Mouse (Mus musculus) retina, postnatal 1 day (tissue): ENCODE data around the gene Gab2.
"Not testable (repeated sequence)": the region's sequence is repeated elsewhere in the genome, so short reads cannot be mapped to it uniquely, and the experiment has no call there.

Experiments used
- DNase-seq: peaks from one replicate; pipeline ENCODE4 v3.0.0-alpha.2; 2012

Gab2 gene

DNA sequence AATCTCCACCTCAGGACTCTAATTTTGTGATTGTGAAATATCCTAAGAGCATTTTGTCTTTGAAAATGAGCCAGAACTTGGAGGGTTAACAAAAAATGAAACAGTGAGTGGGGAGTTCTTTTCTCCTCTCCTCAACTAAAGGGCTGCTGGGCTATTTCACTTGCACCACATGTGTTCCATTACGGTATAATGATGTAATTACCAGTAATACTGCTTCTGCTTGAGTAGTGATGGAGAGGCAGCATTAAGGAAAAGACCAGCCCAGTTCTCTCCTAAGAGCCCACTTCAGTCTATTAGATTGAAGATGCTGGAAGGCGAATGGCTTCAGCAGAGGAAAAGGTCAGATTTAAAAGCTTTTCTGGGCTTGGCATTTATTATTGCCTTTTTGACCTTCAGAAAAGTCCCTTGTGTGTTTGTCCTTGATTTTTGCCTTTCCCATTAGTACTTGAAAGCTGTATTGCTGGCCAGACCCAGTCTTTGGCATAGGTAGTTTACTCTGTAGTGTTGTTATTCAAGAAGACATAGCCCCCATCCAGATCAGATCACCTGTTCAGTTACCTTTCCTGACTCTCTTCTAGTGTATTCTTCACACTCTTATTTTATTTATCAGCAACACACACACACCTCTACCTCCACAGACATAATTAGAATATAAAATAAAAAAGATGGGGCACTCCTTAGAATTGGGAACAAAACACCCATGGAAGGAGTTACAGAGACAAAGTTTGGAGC lies 69.9 kb downstream of the Gab2 start:
- DNase-seq = peak; percentile 11

GRCm38 (mm10) chr7:97154756-97155487 lies 73.5 kb downstream of the Gab2 start:
- peak; percentile 8 for DNase-seq

DNA sequence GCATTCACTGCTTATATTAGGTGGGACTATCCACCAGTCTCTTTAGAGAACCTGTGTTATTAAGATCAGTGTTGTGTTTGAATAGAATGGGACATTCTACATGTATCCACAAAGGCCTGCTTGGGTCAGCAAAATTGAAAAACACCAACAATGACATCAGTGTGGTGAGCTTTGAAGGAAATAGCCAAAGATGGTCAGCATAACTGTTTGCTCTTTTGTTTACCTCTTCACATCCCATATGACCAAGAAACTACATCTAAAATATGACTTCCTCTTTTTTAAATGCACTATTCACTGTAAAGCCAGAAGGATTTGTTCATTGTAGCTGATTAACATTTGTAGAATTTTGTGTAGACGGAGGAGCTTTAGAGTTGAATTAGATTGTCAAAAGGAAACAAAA lies 82.9 kb downstream of the Gab2 start:
- DNase-seq = no peak

DNA sequence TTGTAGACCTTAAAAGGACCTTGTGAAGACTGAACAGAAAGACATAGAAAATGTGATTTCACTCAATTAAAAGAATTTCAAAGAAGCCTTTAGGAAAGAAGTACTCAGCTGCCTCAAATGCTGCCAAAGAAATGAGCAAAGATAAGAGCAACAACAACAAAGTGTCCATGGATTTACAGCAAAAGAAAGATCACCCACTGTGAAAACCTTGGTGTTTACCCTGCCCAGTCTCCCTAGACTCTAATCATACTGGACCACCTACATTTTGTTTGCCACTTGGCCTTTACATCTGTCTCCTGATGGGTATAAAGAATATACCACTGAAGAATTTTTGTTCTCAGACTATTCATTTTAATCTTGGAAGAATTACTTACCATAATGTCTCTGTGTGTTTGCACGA lies 89.7 kb downstream of the Gab2 start:
- DNase-seq = no peak

- DNase-seq = no peak
Observed at GRCm38 (mm10) chr7:97171719-97172118, 90.3 kb downstream of the Gab2 start.

DNA sequence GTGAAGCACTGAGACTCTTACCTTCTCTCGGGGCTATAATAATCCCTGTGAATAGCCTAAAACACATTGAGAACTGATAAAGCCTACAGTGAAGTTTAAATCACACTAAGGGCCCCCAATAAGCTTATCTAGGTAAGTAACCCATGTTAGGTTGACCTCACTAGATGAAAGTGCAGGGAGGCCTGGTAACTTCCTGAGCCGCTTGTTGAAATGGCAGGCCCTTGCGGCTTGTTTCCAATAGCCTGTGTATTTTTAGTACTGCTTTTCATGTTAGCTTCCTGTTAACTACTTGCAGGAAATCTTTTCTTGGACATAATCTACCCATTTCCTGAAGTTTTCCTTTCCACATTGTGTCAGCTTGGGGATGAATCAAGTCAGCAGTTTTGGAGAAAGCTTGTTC lies 90.7 kb downstream of the Gab2 start:
- DNase-seq = no peak

DNA sequence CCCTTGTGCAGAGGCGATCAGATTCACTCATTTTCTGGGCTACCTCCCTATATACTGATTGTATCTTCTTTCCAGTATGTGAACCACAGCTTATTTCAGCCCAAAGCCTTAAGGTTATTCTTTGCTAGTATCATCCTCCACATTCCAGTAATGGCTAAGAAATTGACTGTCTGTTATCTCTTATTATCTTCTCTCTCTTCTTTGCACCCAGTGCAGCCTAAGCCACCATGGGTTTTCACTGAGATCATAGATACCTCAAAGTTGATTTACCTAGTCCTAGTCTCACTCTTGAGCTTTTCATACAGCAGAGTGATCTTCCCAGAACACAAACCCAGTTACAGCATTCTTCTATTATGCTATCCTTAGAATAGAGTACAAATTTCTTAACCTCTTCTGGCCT lies 100.5 kb downstream of the Gab2 start:
- no peak for DNase-seq

DNA sequence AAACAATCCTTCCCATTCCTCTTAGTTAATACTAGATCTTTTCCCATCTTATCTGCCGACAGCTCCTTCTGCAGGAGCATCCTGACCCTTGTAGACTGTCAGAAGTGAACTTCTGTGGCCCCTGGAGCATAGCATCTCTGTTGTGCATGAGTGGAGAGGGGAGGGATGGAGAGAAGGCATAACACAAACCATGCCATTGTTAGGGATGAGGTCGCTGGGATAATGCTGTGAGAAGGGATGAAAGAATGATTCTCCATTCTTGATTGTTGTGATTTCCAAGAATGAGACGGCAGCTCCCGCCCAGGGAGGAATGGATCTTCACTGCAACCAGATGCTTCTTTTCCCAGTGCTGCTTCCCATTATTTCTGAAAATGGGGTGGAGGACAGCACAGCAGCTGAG lies 102.0 kb downstream of the Gab2 start:
- DNase-seq = peak; percentile 71

DNA sequence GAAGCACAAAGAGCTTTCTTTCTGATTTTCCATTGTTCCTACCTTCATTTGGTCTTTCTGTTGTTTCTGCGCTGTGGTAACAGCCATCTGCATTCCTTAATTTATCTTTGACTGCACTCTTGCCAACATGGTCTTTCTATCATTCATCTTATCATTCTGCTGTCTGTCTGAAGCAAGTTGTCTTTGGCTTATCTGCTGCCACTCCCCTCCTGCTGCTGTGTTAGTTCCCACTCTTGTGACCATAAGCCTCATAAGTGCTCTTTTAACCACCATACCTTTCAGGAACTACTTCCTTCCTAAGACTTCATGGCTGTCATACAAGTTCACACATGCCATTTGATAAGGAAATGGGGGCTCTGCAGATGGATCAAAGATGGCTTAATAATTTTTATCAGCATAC lies 102.6 kb downstream of the Gab2 start:
- no peak for DNase-seq

DNA sequence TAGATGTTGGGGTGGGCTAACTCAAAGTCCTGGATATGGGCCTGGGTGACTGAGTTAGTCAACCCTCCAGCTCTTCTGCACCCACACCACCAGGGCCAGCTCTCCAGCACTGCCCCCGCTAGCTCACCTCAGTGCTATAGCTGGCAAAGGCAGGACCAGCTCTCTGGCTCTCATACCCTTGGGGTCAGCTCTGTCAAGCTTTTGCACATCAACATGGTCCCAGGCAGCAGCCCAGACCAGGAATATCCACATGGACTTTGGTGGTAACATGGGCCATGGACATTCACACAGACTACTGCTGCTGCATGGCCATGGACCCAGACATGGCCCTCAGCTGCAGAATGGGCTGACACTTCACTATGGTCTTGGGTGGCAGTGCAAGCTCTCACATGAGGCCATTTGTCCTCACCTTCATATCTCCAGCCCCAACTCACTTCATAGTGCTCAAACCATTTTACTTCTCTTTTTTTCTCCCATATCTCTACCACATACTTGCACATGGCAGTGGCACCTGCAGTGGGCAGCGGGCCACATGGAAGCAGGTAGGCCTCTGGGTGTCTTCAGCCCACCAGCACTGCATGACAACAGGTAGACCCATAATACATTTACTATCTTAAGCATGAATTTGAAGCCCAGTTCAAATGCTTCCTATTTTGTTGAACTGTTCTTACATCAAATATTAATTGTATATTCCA lies 106.1 kb downstream of the Gab2 start:
- DNase-seq = no peak

DNA sequence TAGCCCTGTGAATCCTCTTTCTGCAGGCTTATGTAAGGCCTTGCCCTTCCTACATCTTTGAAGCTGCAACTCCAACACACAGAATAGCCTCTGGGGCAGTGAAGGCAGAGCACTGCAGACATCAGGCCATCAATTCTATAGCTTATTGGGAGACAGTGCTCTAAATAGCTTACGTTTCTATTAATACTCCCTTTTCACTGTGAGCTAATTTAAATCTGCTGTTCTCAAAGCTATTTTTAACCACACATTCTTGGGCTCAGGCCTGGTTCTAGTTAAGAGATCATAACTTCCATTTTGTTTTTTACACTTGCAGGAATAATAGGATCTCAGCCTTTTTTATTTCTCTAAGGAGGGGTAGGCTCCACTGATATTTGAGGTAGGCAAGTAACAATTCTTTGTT lies 107.7 kb downstream of the Gab2 start:
- no peak for DNase-seq

DNA sequence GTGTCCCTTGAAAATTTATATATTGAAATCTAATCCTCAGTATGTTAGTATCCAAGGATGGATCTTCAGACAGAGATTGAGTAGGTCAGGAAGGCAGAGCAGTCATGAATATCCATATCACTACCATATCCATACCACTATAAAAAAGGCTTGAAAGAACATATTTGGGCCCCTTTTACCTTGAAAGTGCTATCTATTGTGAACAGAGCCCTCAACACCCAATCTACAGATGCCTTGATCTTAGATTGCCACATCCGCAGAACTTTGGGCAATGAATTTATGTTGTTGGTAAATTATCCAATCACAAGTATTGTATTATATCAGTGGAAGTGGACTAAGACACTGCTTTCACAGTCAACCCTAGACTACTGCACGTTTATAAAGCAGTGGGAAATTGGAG lies 122.5 kb downstream of the Gab2 start:
- DNase-seq = no peak

DNA sequence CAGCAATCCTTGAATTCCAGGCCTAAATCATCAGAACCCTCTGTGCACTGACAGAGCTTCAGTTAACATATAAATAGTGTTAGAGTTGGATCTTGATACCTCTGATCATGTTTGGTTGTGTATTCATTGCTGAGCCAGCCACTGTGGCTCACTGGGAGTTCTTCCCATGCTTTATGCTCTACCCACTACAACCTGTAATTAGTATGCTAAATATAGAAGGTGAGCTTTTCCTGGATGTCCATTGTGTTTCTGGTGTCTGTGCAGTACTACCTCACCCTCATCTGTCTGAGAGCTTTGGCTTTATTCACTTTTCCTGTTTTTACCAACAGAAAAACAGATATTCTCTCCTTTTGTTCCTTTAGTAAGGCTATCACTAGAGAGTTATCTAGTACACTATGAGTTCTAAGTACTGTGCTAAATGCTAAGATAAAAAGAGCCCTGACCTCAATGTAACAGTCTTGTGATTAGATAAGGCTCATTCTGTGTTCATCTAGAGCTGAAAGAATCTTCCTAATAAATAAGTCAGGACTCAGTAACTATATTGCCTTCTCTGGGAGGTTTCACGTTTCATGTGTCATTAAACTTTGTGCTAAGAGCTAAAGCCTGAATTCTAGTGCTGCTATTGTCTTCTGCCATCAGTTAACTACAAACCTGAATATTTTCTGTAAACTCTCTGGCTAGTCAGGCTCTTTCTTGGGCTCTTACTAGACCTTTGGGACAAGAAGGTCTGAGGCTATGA lies 127.6 kb downstream of the Gab2 start:
- no peak for DNase-seq

- no peak for DNase-seq
Observed at GRCm38 (mm10) chr7:97210064-97210685, 128.8 kb downstream of the Gab2 start.

GRCm38 (mm10) chr7:97211117-97211516 lies 129.7 kb downstream of the Gab2 start:
- DNase-seq = no peak

GRCm38 (mm10) chr7:97223836-97224235 lies 142.4 kb downstream of the Gab2 start:
- DNase-seq = no peak

DNA sequence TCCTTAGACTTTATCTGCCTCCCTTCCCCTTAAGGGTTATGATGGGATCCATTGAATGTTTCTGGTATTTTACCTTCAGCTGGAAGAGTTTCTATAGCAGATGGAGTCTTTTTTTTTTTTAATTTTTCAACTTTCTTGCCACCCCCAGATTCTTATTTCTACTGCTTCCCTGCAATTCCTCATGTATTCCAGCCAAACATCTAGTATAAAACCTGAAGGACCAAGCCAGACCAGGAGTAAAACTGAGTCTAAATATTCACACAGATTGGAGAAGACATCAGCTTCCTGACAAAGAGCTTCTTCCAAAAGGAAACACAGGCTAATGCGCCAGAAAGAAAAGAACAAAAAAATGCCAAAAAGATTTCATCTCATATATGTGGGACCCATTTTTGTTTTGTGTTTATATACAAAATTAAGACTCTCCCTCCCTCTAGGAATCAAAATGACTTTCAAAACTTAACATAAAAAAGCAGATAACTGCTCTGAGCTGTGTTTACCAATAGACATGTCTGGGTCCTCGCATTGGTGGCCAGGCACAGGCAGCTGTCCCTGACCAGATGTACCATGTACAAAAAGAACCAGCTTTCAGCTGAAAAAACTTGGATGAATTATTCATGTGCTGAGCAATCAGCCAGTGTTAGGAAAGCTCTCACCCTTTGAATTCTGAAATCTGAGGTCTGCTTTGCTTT lies 164.0 kb downstream of the Gab2 start:
- no peak for DNase-seq

DNA sequence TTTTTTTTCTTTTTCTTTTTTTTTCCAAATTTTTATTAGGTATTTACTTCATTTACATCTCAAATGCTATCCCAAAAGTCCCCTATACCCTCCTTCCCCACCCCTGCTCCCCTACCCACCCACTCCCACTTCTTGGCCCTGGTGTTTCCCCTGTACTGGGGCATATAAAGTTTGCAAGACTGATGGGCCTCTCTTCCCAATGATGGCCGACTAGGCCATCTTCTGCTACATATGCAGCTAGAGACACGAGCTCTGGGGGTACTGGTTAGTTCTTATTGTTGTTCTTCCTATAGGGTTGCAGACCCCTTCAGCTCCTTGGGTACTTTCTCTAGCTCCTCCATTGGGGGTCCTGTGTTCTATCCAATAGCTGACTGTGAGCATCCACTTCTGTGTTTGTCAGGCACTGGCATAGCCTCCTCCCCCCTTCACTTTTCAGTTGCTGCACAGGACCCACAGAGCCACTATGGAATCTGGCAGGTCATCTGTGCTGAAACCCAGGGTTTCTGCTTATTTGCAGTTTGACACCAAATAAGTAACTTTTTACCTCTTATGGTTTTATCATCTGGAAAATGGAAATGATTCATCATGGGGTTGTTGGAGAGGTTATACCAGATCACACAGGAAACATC lies 164.7 kb downstream of the Gab2 start:
- DNase-seq = not testable (repeated sequence)

GRCm38 (mm10) chr7:97247661-97248060 lies 166.3 kb downstream of the Gab2 start:
- no peak for DNase-seq

GRCm38 (mm10) chr7:97248136-97248535 lies 166.8 kb downstream of the Gab2 start:
- DNase-seq = no peak

DNA sequence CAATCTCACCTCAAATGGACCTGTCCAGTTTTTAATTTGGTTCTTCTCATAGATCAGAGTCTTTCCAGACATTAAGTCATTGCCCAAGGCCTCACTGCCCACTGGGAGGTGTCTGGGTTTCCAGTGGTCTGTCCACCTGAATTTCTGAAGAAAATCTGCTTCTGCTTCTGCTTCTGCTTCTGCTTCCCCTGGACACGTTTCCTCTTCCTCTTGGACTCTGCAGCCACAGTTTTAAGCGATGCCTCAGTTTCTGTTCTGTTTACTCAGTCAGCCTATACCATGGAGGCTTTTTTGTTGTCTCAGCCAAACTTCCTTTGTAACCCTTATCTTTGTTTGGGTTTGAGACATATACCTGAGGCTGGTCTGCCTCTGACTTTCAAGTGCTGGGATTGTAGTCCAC lies 170.3 kb downstream of the Gab2 start:
- no peak for DNase-seq

DNA sequence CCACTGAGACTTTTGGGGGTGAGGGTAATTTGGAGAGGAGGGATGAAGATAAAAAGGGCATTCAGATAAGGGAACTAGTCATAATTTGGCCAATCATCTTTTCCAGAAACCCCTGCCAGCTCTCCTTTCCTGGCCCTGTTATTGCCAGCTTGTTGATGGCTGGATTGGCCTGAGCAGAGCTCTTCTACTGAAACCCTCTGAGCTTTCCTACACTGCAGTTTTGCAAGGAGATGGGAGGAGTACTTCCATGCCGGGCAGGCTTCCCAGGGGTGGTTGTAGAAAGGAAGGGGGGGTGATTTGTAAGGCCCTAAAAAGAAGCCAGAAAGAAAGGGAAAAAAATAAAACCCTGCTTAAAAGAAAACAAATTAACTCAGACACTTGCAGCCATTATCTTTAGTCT lies 181.2 kb downstream of the Gab2 start:
- DNase-seq = no peak
